Mouse (Mus musculus) forebrain, embryonic 16.5 days (tissue): ENCODE measurements at regions not wholly inside any gene's neighbourhood (a gene's known extent, or its start where the extent isn't known, plus 50 kb on each side); places are given as distances from the start of the nearest gene placed in this dataset.

Experiments used
- ATAC-seq: fragments of 200-750 bp; cut with Nextera tagmentation; 2 replicates; pipeline ENCODE4 v1.8.0; 2017; ENCODE audit warnings: mild to moderate bottlenecking, moderate library complexity
- H3K27ac ChIP-seq: fragments of 300-500 bp; sonication (generic); 2 replicates; pipeline ENCODE4 v1.5.1; 2014; ENCODE audit warnings: low read length, control low read depth
- H3K27me3 ChIP-seq: fragments of 300-500 bp; sonication (generic); replicated peaks from 2 replicates; pipeline ENCODE4 v1.6.1; 2014; ENCODE audit warnings: low read length; ENCODE audit not compliant: control insufficient read depth, insufficient read depth
- H3K36me3 ChIP-seq: fragments of 300-500 bp; sonication (generic); 2 replicates; pipeline ENCODE4 v1.6.1; 2014; ENCODE audit not compliant: control insufficient read depth, insufficient read depth
- H3K4me1 ChIP-seq: fragments of 300-500 bp; sonication (generic); replicated peaks from 2 replicates; pipeline ENCODE4 v1.6.1; 2014; ENCODE audit warnings: low read length; ENCODE audit not compliant: control insufficient read depth, insufficient read depth
- H3K4me2 ChIP-seq: fragments of 300-500 bp; sonication (generic); 2 replicates; pipeline ENCODE4 v1.6.1; 2014; ENCODE audit warnings: mild to moderate bottlenecking, low read length, control low read depth
- H3K4me3 ChIP-seq: fragments of 300-500 bp; sonication (generic); replicated peaks from 2 replicates; pipeline ENCODE4 v1.5.1; 2014; ENCODE audit warnings: mild to moderate bottlenecking, low read length, control low read depth
- H3K9ac ChIP-seq: fragments of 300-500 bp; sonication (generic); replicated peaks from 2 replicates; pipeline ENCODE4 v1.6.1; 2014; ENCODE audit warnings: low read depth, low read length, control low read depth
- H3K9me3 ChIP-seq: fragments of 300-500 bp; sonication (generic); 2 replicates; pipeline ENCODE4 v1.6.1; 2016; ENCODE audit warnings: low read length; ENCODE audit not compliant: control insufficient read depth
- WGBS: fragments of 180-500 bp; shearing (Covaris S2); extraction: QIAGEN DNeasy Blood & Tissue Kit; methylation state at CpG from one replicate; pipeline ENCODE4 v1.1.7; 2014; 5-methylcytosine and 5-hydroxymethylcytosine counted together

- 29% methylated on average over 1 of the region's 1 CpGs for WGBS
- Histone ChIP-seq H3K4me3 (no peak overlapping the region), H3K9ac (no peak overlapping the region), H3K27ac (no peak overlapping the region), H3K4me2 (no peak overlapping the region), H3K36me3 (no peaks in the 10 kb centered on the region), H3K27me3 (no peaks in the 10 kb centered on the region), H3K9me3 (no peaks in the 10 kb centered on the region), H3K4me1 (no peaks in the 10 kb centered on the region)
- ATAC-seq = no peak
These were observed 61.8 kb upstream of the Gm6812 start for GRCm38 (mm10) chrX:68954687-68955086.

GRCm38 (mm10) chrX:68953298-68953697 is 60.4 kb upstream of the Gm6812 start:
- H3K4me2 ChIP-seq = no peak overlapping the region
- 40% methylated on average over 2 of the region's 2 CpGs for WGBS

GRCm38 (mm10) chrX:68950730-68951129 is 57.9 kb upstream of the Gm6812 start:
- WGBS = 10% methylated on average over 1 of the region's 1 CpGs
- H3K4me1 ChIP-seq = no peaks in the 10 kb centered on the region
- peak; percentile 55 for ATAC-seq

More at GRCm38 (mm10) chrX:68953298-68953697, 60.4 kb upstream of the Gm6812 start:
- peak; percentile 67 for ATAC-seq
- no peaks in the 10 kb centered on the region for H3K9me3 ChIP-seq
- H3K9ac ChIP-seq = no peak overlapping the region
- H3K4me1 ChIP-seq = no peaks in the 10 kb centered on the region
- H3K27ac ChIP-seq = no peak overlapping the region
- no peak overlapping the region for H3K4me3 ChIP-seq
- no peaks in the 10 kb centered on the region for H3K27me3 ChIP-seq
- no peaks in the 10 kb centered on the region for H3K36me3 ChIP-seq

GRCm38 (mm10) chrX:68945741-68946140 is 52.9 kb upstream of the Gm6812 start:
- ATAC-seq = no peak
- Histone ChIP-seq H3K27me3 (no peaks in the 10 kb centered on the region), H3K27ac (no peak overlapping the region), H3K4me1 (no peaks in the 10 kb centered on the region), H3K36me3 (no peaks in the 10 kb centered on the region), H3K9ac (no peak overlapping the region), H3K4me3 (no peak overlapping the region), H3K9me3 (no peaks in the 10 kb centered on the region), H3K4me2 (no peak overlapping the region)

More at GRCm38 (mm10) chrX:68950730-68951129, 57.9 kb upstream of the Gm6812 start:
- Histone ChIP-seq H3K9ac (no peak overlapping the region), H3K36me3 (no peaks in the 10 kb centered on the region), H3K27me3 (no peaks in the 10 kb centered on the region), H3K4me2 (no peak overlapping the region), H3K9me3 (no peaks in the 10 kb centered on the region), H3K27ac (no peak overlapping the region), H3K4me3 (no peak overlapping the region)
